25 mouse cellular contexts compared by ENCODE assay signal in genomic region chr12:70745681-70746080, GRCm38 (mm10).
DNase-seq lines count a peak whose midpoint lies in the region; TF ChIP-seq lines count a peak whose summit lies in the region.
"Had no signal": no experiment of that assay in that cellular context is flagged by ENCODE, and none has a peak within 500 bp of the region (broad histone marks: within the 10 kb centered on the region; RNA-seq: fewer than 3 reads in every experiment).

No protein-coding gene starts in this region.

- peak; percentile 52 for DNase-seq in adrenal gland, adult 2 months
- no peak for DNase-seq in adrenal gland, adult 8-10 months
- DNase-seq in heart, postnatal 4 days = peak; percentile 30
- DNase-seq in heart, adult 2 months = no peak
- DNase-seq in adrenal gland, postnatal 36 days = peak; percentile 62 to 63
- no peak for DNase-seq in forebrain, embryonic 10.5 days (ENCODE audit: extremely low spot score, low spot score)
- DNase-seq: B cell, adult 2 months; cerebellum, adult 11 months; cerebellum, adult 2 months; cerebellum, adult 9-11 months; cerebellum, postnatal 25 days; gastrocnemius, postnatal 25 days; heart, postnatal 36 days; kidney, adult 18-20 months; kidney, adult 9 months had no signal

- H3K4me3 ChIP-seq in heart, adult 2 months = no peak overlapping the region
- no peak overlapping the region for H3K4me3 ChIP-seq in forebrain, embryonic 10.5 days
- H3K4me3 ChIP-seq: embryonic facial prominence, embryonic 12.5 days; embryonic facial prominence, embryonic 15.5 days; forebrain, embryonic 12.5 days; forebrain, embryonic 15.5 days; heart, embryonic 15.5 days had no signal

- no peaks in the 10 kb centered on the region for H3K27me3 ChIP-seq in heart, adult 2 months (ENCODE audit: control insufficient read depth, insufficient read depth, low read length)
- H3K27me3 ChIP-seq in forebrain, embryonic 10.5 days (ENCODE audit: poor library complexity, severe bottlenecking) = no peaks in the 10 kb centered on the region
- H3K27me3 ChIP-seq: CH12.LX; embryonic facial prominence, embryonic 12.5 days; embryonic facial prominence, embryonic 15.5 days; forebrain, embryonic 12.5 days; forebrain, embryonic 15.5 days; heart, embryonic 15.5 days; Patski had no signal

- TF ChIP-seq CTCF in heart, adult 2 months (IDR thresholded peaks at IDR 0.05) = no peak

- TF ChIP-seq POLR2A in heart, adult 2 months (IDR thresholded peaks at IDR 0.05; ENCODE audit: insufficient read depth, low read depth, low read length) = no peak

- 56% methylated on average over 2 of the region's 2 CpGs for WGBS in heart, adult 2 months
- WGBS in forebrain, embryonic 10.5 days = 97% methylated on average over 2 of the region's 2 CpGs

- no peak for TF ChIP-seq EP300 in heart, adult 2 months (IDR thresholded peaks at IDR 0.05; ENCODE audit: insufficient read depth, low read depth, low read length)

- H3K9ac ChIP-seq in heart, adult 2 months (ENCODE audit: low read depth, low read length) = no peak overlapping the region
- H3K9ac ChIP-seq: embryonic facial prominence, embryonic 12.5 days; embryonic facial prominence, embryonic 15.5 days; forebrain, embryonic 12.5 days; forebrain, embryonic 15.5 days; heart, embryonic 15.5 days; hindbrain, embryonic 14.5 days had no signal

- H3K27ac ChIP-seq in heart, adult 2 months = no peak overlapping the region
- H3K27ac ChIP-seq in forebrain, embryonic 10.5 days = no peak overlapping the region
- H3K27ac ChIP-seq: embryonic facial prominence, embryonic 12.5 days; embryonic facial prominence, embryonic 15.5 days; forebrain, embryonic 12.5 days; forebrain, embryonic 15.5 days; heart, embryonic 15.5 days; hindbrain, embryonic 14.5 days; hindbrain, postnatal 0 days had no signal

- H3K79me2 ChIP-seq in heart, adult 2 months (replicated peaks; ENCODE audit: control insufficient read depth, insufficient read depth, low read length) = no peaks in the 10 kb centered on the region

- intact Hi-C loops in heart, adult 2 months (cut with DNase I) = no loop called here

- H3K4me1 ChIP-seq in heart, adult 2 months (ENCODE audit: control insufficient read depth, insufficient read depth, low read length) = no peaks in the 10 kb centered on the region
- H3K4me1 ChIP-seq in forebrain, embryonic 10.5 days = peaks cover 13% of the 10 kb centered on the region
- H3K4me1 ChIP-seq: forebrain, embryonic 15.5 days; heart, embryonic 15.5 days had no signal

- no peaks in the 10 kb centered on the region for H3K9me3 ChIP-seq in forebrain, embryonic 10.5 days
- H3K9me3 ChIP-seq: embryonic facial prominence, embryonic 12.5 days; embryonic facial prominence, embryonic 15.5 days; forebrain, embryonic 12.5 days; forebrain, embryonic 15.5 days; G1E; heart, embryonic 15.5 days had no signal

- no peaks in the 10 kb centered on the region for H3K36me3 ChIP-seq in heart, adult 2 months (ENCODE audit: control insufficient read depth, insufficient read depth, low read length)
- H3K36me3 ChIP-seq in forebrain, embryonic 10.5 days (replicated peaks) = no peaks in the 10 kb centered on the region
- H3K36me3 ChIP-seq: embryonic facial prominence, embryonic 12.5 days; embryonic facial prominence, embryonic 15.5 days; forebrain, embryonic 12.5 days; forebrain, embryonic 15.5 days; G1E; heart, embryonic 15.5 days had no signal

Comparison
In these comparisons a context has a peak if more than half of its experiments do, and no peak if none do; other contexts are left out.
1. DNase-seq: peak in adrenal gland, adult 2 months (single experiment), heart, postnatal 4 days (single experiment) and adrenal gland, postnatal 36 days (2 of 2); none in adrenal gland, adult 8-10 months (single experiment), heart, adult 2 months (0 of 2) and forebrain, embryonic 10.5 days (single experiment).